Mouse (Mus musculus) stomach, postnatal 0 days (tissue): ENCODE results near the gene Fars2. TPM values are rescaled to one million over a fixed set of nuclear protein-coding genes. Genes with fewer than 3 reads are reported as not detected.

Source experiments
- ATAC-seq: fragments of 200-750 bp; cut with Nextera tagmentation; 2 replicates; pipeline ENCODE4 v1.8.0; 2017; ENCODE audit not compliant: low FRiP score, low TSS enrichment
- DNase-seq: peaks from one replicate; pipeline ENCODE4 v3.0.0-alpha.2; 2016; ENCODE audit warnings: low spot score
- H3K27ac ChIP-seq: fragments of 300-500 bp; sonication (generic); replicated peaks from 2 replicates; pipeline ENCODE4 v1.5.1; 2014; ENCODE audit warnings: mild to moderate bottlenecking, control low read depth
- H3K27me3 ChIP-seq: fragments of 300-500 bp; sonication (generic); 2 replicates; pipeline ENCODE4 v1.6.1; 2014; ENCODE audit warnings: low read length; ENCODE audit not compliant: control insufficient read depth, insufficient read depth
- H3K36me3 ChIP-seq: fragments of 300-500 bp; sonication (generic); 2 replicates; pipeline ENCODE4 v1.6.1; 2014; ENCODE audit warnings: low read length, mixed read lengths; ENCODE audit not compliant: control insufficient read depth, insufficient read depth
- H3K4me1 ChIP-seq: fragments of 300-500 bp; sonication (generic); replicated peaks from 2 replicates; pipeline ENCODE4 v1.6.1; 2014; ENCODE audit warnings: antibody characterized with exemption; ENCODE audit not compliant: control insufficient read depth, insufficient read depth
- H3K4me2 ChIP-seq: fragments of 300-500 bp; sonication (generic); replicated peaks from 2 replicates; pipeline ENCODE4 v1.6.1; 2014; ENCODE audit warnings: low read depth, mild to moderate bottlenecking, control low read depth, moderate library complexity
- H3K4me3 ChIP-seq: fragments of 300-500 bp; sonication (generic); 2 replicates; pipeline ENCODE4 v1.5.1; 2014; ENCODE audit warnings: low read depth, low read length, control low read depth
- H3K9ac ChIP-seq: fragments of 300-500 bp; sonication (generic); 2 replicates; pipeline ENCODE4 v1.6.1; 2014; ENCODE audit warnings: mild to moderate bottlenecking, low read length, control low read depth, mixed read lengths
- H3K9me3 ChIP-seq: fragments of 300-500 bp; sonication (generic); 2 replicates; pipeline ENCODE4 v1.6.1; 2016; ENCODE audit warnings: low read length; ENCODE audit not compliant: control insufficient read depth
- CTCF ChIP-seq: IDR thresholded peaks from 2 replicates; pipeline ENCODE4 v1.5.1; 2016; ENCODE audit warnings: antibody characterized with exemption, low read depth, mild to moderate bottlenecking, moderate library complexity
- EP300 ChIP-seq: optimal IDR thresholded peaks from 2 replicates; pipeline ENCODE3; 2016; ENCODE audit warnings: antibody characterized with exemption
- WGBS: fragments of 180-500 bp; shearing (Covaris S2); extraction: QIAGEN DNeasy Blood & Tissue Kit; methylation state at CpG from one replicate; pipeline ENCODE4 v1.1.7; 2014; 5-methylcytosine and 5-hydroxymethylcytosine counted together
- polyA plus RNA-seq: library from polyadenylated mRNA; unstranded; fragments of >200 nt; fragmentation: Nextera tagmentation; extraction: Ambion mirVana; gene quantifications from 2 replicates; pipeline ENCODE4 v1.2.1, GENCODE M21; 2015

Fars2 gene
- polyA plus RNA-seq, 1 experiment from 2014 or later = 31.7 TPM

- no peaks in the 10 kb centered on the region for H3K27me3 ChIP-seq
- TF ChIP-seq CTCF = no peak
- TF ChIP-seq EP300 = no peak
- no peak for DNase-seq
- 48% methylated on average over 2 of the region's 2 CpGs for WGBS
- no peak overlapping the region for H3K4me2 ChIP-seq
- no peak overlapping the region for H3K27ac ChIP-seq
- no peak overlapping the region for H3K9ac ChIP-seq
- no peaks in the 10 kb centered on the region for H3K9me3 ChIP-seq
- 0 out of 2 replicates have a peak, but pooled peaks cover 2% of the 10 kb centered on the region for H3K4me1 ChIP-seq
- no peak overlapping the region for H3K4me3 ChIP-seq
- ATAC-seq = no peak
- H3K36me3 ChIP-seq = no peaks in the 10 kb centered on the region
Observed at GRCm38 (mm10) chr13:36467849-36468248, 350.6 kb downstream of the Fars2 start.

GRCm38 (mm10) chr13:36468963-36469362, 351.8 kb downstream of the Fars2 start:
- TF ChIP-seq CTCF = no peak
- no peak for TF ChIP-seq EP300
- no peak overlapping the region for H3K27ac ChIP-seq
- no peak overlapping the region for H3K9ac ChIP-seq
- H3K27me3 ChIP-seq = no peaks in the 10 kb centered on the region
- DNase-seq = no peak
- H3K36me3 ChIP-seq = no peaks in the 10 kb centered on the region
- no peak overlapping the region for H3K4me3 ChIP-seq
- H3K4me2 ChIP-seq = no peak overlapping the region
- H3K9me3 ChIP-seq = no peaks in the 10 kb centered on the region
- 0 out of 2 replicates have a peak, but pooled peaks cover 2% of the 10 kb centered on the region for H3K4me1 ChIP-seq
- ATAC-seq = no peak
- WGBS = 66% methylated on average over 2 of the region's 2 CpGs

- DNase-seq = no peak
- Histone ChIP-seq H3K4me2 (no peak overlapping the region), H3K9ac (no peak overlapping the region), H3K4me3 (no peak overlapping the region), H3K36me3 (no peaks in the 10 kb centered on the region), H3K4me1 (0 out of 2 replicates have a peak, but pooled peaks cover 2% of the 10 kb centered on the region), H3K27me3 (no peaks in the 10 kb centered on the region), H3K9me3 (no peaks in the 10 kb centered on the region), H3K27ac (no peak overlapping the region)
- no peak for TF ChIP-seq CTCF
- no peak for TF ChIP-seq EP300
- 78% methylated on average over 2 of the region's 2 CpGs for WGBS
- ATAC-seq = no peak
Observed at GRCm38 (mm10) chr13:36469412-36470125, 352.4 kb downstream of the Fars2 start.

- DNase-seq (no peak), ATAC-seq (no peak)
- no peak overlapping the region for H3K27ac ChIP-seq
- 55% methylated on average over 5 of the region's 5 CpGs for WGBS
- H3K9ac ChIP-seq = no peak overlapping the region
- no peaks in the 10 kb centered on the region for H3K4me1 ChIP-seq
- H3K27me3 ChIP-seq = no peaks in the 10 kb centered on the region
- no peak overlapping the region for H3K4me3 ChIP-seq
- no peak overlapping the region for H3K4me2 ChIP-seq
- H3K9me3 ChIP-seq = no peaks in the 10 kb centered on the region
- TF ChIP-seq EP300 (no peak), CTCF (no peak)
- H3K36me3 ChIP-seq = no peaks in the 10 kb centered on the region
Observed at GRCm38 (mm10) chr13:36477648-36478047, 360.4 kb downstream of the Fars2 start.

GRCm38 (mm10) chr13:36478243-36478642, 361.0 kb downstream of the Fars2 start:
- H3K27ac ChIP-seq = no peak overlapping the region
- H3K4me3 ChIP-seq = no peak overlapping the region
- no peaks in the 10 kb centered on the region for H3K9me3 ChIP-seq
- no peak for DNase-seq
- no peaks in the 10 kb centered on the region for H3K4me1 ChIP-seq
- H3K36me3 ChIP-seq = no peaks in the 10 kb centered on the region
- no peak overlapping the region for H3K9ac ChIP-seq
- no peak overlapping the region for H3K4me2 ChIP-seq
- WGBS = 75% methylated on average over 3 of the region's 3 CpGs
- no peak for TF ChIP-seq EP300
- TF ChIP-seq CTCF = no peak
- no peak for ATAC-seq
- H3K27me3 ChIP-seq = no peaks in the 10 kb centered on the region

GRCm38 (mm10) chr13:36480101-36480500, 362.9 kb downstream of the Fars2 start:
- no peak for TF ChIP-seq EP300
- no peak for TF ChIP-seq CTCF
- DNase-seq = no peak
- H3K4me2 ChIP-seq = no peak overlapping the region

More at GRCm38 (mm10) chr13:36480101-36480500, 362.9 kb downstream of the Fars2 start:
- Histone ChIP-seq H3K27ac (no peak overlapping the region), H3K4me1 (no peaks in the 10 kb centered on the region), H3K36me3 (no peaks in the 10 kb centered on the region), H3K9me3 (no peaks in the 10 kb centered on the region), H3K27me3 (no peaks in the 10 kb centered on the region), H3K4me3 (no peak overlapping the region), H3K9ac (no peak overlapping the region)
- ATAC-seq = no peak
- WGBS = 85% methylated on average over 2 of the region's 2 CpGs
